Mouse (Mus musculus) skeletal muscle tissue, adult 2 months (tissue): ENCODE measurements around the gene Tmem200a.
"Not testable (repeated sequence)": the region's sequence is repeated elsewhere in the genome, so short reads cannot be mapped to it uniquely, and the experiment has no call there.

Experiments
- DNase-seq: peaks from one replicate; pipeline ENCODE4 v3.0.0-alpha.2; 2012; ENCODE audit warnings: low read depth, low spot score

Gene Tmem200a

DNA sequence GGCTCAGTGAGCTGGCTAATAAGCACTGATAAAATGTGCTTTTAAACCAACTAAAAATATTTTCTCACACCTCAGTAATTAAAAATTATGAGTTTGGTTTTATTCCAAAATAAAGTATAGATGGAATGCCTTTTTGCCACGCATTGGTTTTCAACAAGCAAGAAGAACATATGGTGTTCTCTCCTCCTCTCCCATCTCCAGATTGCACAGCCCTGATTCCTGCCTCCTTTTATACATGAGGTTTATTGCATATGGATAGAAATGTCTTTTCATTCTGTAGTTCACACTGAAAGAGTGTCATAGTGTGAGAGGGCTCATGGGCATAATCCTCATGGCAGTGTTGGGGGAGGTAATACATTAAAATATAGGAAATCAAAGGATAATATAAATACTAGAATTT, 96.2 kb downstream of the Tmem200a start:
- DNase-seq: no peak

DNA sequence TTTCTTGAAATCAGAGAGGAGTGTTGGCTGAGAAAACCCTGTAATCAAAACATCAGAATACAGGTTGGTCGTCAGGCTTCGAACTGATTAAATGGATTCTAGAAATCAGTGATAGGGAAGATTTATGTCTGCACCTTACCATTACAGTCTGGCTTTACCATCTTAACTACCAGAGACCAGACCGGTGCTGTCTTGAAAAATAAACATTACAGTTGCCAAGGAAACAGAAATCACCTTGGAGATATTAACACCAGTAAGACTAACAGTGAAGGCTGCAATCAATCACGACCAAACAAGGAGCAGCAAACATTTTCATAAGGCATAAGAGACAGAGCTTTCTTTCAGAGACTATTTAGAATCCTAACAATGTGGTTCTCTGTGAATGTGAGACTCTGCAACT, 116.0 kb downstream of the Tmem200a start:
- no peak for DNase-seq

DNA sequence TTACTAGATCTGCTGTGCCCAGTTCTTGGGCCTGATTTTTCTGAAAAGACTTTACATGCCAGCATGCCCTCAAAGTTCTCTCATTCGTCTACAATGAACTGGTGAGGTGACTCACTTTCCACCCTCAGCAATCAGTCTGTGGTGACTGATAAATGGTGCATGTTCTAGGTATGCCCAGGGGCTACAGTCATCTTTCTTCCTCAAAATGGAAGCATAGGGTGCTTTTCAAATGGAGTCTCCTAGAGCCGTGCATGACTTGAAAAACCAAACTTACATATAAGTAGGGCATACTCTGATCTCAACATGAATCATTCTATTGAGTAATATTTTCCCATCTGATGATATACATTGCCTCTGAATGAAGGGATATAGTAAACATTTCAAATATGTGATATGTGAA, 117.8 kb downstream of the Tmem200a start:
- DNase-seq: no peak

DNA sequence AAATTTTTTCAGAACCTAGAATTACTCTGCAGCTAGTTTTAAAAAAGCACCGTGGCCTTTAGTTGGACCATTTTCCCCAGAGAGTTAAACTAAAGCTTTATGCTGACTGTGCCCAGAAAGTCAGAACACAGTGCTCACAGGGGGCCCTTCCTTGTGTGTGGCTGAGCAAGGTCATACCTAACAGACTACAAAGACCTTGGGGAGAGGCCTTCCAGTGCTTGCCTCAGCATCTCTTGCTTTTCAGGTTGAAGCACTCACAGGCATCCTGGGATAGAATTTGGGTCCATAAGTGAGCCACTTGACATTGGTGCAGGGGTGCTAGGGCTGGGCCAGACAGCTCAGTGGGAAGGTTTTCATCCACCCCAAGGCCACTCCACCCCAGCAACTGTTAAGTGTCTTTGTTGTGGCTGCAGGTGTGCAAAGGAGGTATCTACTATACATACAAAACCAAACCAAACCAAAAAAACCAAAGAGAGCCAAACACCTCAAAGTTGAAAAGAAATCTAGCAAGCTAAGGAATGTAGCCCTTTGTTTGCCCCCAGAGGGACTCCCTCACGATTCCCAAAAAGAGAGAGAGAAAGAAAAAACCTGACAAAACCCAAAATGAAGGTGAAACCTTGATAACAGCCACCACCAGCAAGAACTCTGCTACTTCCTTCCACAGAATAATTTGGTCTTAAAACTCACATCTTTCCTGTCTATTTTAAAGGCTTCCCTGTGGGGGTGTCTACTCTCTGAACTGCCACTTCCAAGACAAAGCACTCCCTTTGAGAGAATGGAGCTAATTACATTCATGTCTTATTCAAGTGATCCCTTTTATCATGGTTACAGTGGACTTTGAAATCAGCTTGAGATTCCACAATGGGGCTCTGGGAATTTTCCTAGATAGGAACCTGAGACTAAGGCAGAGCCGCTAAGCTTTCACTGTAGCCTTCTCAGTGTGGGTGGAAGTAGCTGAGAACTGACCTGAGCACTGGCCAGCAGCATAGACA, 119.8 kb downstream of the Tmem200a start:
- DNase-seq: no peak

DNA sequence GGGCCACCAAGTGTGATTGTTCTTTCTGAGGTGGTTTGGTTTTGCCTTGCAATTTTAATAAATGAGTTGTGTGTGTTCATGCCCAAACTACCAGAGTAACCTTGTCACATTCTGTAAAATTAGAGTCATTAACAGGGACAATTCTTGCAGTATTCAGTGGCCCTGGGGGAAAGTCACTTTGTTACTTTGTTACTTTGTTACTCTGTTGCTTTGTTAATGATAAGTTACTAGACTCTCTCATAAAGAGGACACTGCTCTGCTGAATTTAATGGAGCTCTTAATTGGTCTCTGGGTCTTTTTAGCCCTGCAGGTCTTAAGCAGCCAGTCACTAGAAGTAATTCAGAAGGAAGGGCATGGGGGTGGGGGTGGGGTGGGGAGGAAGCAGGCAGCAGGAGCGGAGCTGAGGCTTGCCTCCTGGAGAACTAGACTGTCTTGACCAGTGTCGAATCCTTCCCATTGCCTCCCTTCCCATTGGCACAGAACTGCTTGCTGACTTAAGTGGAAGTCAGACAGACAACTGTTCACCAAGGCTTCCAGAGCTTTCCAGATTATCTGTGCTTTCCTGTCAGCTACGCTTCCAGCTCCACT, 124.1 kb downstream of the Tmem200a start:
- DNase-seq: no peak

GRCm38 (mm10) chr10:25952838-25953237, 126.0 kb downstream of the Tmem200a start:
- DNase-seq: no peak

- no peak for DNase-seq
Observed at GRCm38 (mm10) chr10:25952150-25952549, 126.7 kb downstream of the Tmem200a start.

GRCm38 (mm10) chr10:25945866-25946265, 133.0 kb downstream of the Tmem200a start:
- no peak for DNase-seq

- DNase-seq: no peak
Observed at GRCm38 (mm10) chr10:25944641-25945040, 134.2 kb downstream of the Tmem200a start.

DNA sequence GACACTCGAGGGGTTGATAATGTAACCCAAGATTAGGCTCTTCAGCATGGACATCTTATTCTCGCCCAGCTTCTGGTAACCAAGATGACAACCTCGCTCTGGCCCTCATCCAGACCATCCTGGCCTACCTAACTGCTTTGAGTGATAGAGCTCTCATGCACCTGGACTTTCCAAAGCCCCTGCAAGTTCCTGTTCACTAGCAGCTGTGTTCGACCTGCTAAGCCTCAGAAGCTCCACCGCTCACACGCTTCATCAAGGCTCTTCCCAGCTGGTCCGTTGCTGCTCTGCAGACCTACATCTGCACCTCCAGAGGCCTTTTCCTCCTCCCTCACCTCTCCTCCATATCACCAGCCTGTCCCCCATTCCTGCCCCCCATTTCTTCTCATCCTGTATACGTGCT, 147.1 kb downstream of the Tmem200a start:
- no peak for DNase-seq

DNA sequence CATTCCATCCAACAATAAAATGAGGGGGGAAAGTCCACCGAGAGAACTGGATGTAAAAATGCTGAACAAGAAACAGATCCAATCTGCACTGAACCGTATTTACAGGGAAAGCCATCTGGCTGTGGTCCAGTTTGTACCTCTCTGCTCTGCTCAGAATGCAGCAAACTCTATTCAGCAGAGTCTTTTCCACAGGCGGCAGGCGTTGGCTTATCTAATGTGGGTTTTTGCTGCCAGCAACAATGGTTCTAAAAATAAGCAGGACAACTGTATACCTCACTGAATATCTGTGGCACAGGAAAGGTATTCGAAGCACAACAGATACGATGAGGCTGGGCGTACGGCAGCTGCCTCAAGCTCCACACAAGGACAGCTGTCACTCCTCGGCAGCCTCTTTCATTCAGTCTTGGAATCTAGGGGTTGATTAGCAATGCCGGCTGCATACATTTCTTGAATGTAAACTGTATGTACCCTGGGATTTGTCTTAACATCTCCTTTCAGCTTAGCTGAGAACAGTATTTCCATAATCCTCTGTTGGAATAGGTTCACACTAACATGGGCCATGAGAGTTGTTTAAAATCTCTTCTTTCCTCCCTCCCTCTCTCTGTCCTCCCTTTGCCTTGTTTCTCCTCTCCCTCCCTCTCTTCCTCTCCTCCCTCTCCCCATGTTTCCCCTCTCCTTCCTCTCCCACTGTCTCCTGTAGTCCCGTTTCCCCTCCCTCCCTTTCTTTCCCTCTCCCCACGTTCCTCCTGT, 149.3 kb downstream of the Tmem200a start:
- no peak for DNase-seq

GRCm38 (mm10) chr10:25928861-25929368, 149.9 kb downstream of the Tmem200a start:
- DNase-seq: no peak

- no peak for DNase-seq
Observed at GRCm38 (mm10) chr10:25928448-25928786, 150.4 kb downstream of the Tmem200a start.

GRCm38 (mm10) chr10:25927553-25928447, 151.1 kb downstream of the Tmem200a start:
- DNase-seq: no peak

DNA sequence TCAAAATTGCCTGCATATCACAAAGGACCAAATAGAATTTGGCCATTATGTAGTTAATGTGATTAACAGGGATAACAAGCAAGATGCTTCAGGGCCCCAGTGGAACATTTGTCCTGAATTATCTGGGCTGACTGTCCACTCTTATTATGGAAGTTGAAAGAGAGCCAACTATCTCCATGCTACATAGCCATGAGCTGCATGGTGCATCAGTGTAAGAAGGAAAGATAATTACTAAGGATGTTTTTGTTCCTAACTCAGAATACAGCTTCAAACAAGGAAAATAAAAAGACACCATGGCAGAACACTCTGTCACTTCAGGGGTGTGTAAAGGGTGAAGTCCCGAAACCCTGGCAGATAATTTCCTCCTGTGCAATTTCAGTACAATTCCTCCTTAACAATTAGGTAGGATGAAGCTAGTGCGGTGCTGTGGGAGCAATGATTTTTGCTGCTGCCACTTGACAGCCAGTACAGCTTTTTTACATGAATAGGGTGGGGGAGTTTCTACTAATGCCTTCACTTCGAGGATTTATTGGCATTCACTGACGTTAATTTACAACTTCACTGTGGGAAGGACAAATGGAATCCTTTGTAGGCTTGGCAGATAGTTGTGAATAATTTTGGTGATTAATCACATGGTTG, 158.1 kb downstream of the Tmem200a start:
- no peak for DNase-seq

DNA sequence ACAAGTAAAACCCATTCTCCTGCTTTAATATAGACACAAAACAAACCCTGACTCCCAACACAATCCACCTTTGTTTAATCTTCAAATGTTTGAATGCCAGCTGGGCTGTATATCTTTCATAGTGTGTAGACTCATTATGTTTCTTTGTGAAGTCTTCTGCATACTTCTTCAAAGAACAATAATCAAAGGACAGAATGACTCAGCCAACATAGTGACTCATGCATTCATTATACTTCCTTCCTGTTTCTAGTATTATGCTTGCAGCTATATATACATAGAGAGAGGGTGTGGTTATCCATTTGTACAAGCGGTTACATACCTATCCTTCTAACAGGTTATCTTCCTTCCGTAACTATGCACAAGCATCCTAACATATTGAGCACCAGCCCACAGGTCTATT, 160.7 kb downstream of the Tmem200a start:
- no peak for DNase-seq

- no peak for DNase-seq
Observed at GRCm38 (mm10) chr10:25910270-25910669, 168.6 kb downstream of the Tmem200a start.

DNA sequence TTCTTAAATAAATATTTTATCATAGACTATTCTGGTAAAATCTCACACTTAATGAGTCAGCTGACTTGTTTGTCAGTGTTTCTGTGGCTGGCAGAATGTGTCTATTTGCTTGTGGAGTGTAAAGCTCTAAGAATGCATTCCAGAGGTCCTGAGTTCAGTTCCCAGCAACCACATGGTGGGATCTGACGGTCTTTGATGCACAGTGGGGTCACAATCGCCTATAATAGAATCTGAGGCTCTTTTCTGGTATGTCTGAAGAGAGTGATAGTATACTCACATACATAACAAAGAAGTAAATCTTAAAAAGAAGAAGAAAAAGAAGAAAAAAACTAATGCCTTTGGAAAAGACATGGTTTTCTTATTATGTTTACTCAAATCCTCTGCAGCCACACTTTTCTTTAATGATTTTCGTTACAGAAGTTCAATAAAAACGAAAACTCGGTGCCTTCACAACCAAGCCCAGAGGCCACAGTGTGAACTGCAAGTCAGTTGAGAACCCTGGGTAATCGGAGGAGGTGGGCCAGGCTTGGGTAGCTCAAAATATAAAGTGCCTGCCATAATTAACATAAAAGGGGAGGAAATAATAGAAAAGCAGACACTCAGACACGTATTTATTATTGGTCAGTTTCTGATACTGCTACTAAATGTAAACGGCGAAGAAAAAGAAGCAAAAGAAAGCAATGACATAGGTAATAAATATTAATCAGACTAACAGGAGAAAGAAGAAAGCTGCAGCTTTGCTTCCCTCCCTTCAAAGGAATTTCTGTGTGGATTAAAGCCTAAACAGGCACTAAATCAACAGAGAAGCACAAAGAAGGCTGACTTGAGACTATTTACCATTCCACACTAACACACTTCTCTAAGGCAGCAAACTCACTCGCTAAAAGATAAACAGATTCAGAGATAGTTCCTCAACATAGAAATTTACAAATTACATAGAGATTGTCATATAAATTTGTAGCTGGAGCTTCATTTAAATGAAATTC, 170.5 kb downstream of the Tmem200a start:
- DNase-seq: no peak

DNA sequence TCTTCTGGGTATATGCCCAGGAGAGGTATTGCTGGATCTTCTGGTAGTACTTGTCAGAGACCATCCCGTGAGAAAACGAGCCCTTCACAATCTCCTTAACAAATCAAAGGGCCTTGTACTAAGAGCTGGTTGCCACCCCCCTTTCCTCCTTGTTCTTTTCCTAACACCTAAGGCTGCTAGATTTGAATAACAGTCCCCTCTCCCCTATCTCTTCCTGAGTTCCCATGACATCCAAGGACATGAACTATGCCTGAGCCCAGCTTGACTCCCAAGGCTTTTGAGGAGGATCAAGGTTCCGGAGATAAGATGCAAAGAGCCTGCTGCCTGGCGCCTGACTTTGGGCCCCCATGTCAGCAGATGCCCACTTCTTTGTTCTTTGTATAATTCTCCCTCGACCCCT, 184.7 kb downstream of the Tmem200a start:
- not testable (repeated sequence) for DNase-seq
